Mouse (Mus musculus): ENCODE data around the gene 9630041A04Rik.

Gene 9630041A04Rik

GRCm38 (mm10) chr9:101861596-101862471, at the start of gene 9630041A04Rik:
TSS of gene 9630041A04Rik (plus strand) at chr9:101861841.
- in situ Hi-C loops (cut with MboI, MseI), result no loop called here

GRCm38 (mm10) chr9:101823896-101824295, 37.7 kb upstream of the 9630041A04Rik start:
- in situ Hi-C loops (cut with MboI, MseI), result no loop called here

- in situ Hi-C loops (cut with MboI, MseI), result no loop called here
These were observed 36.0 kb upstream of the 9630041A04Rik start for GRCm38 (mm10) chr9:101825626-101826025.

- in situ Hi-C loops (cut with MboI, MseI), result no loop called here
These were observed 28.0 kb upstream of the 9630041A04Rik start for GRCm38 (mm10) chr9:101833619-101834018.

- in situ Hi-C loops (cut with MboI, MseI), result no loop called here
These were observed 20.5 kb upstream of the 9630041A04Rik start for GRCm38 (mm10) chr9:101841101-101841500.

GRCm38 (mm10) chr9:101843893-101844292, 17.7 kb upstream of the 9630041A04Rik start:
- in situ Hi-C loops (cut with MboI, MseI), result no loop called here

- in situ Hi-C loops (cut with MboI, MseI), result no loop called here
These were observed 15.9 kb upstream of the 9630041A04Rik start for GRCm38 (mm10) chr9:101845691-101846090.

- in situ Hi-C loops (cut with MboI, MseI), result no loop called here
These were observed 932 bp downstream of the 9630041A04Rik start for GRCm38 (mm10) chr9:101862481-101863065.

GRCm38 (mm10) chr9:101863130-101863529, 1.5 kb downstream of the 9630041A04Rik start:
- in situ Hi-C loops (cut with MboI, MseI), result no loop called here

GRCm38 (mm10) chr9:101868593-101868992, 7.0 kb downstream of the 9630041A04Rik start:
- in situ Hi-C loops (cut with MboI, MseI), result no loop called here

GRCm38 (mm10) chr9:101870034-101870433, 8.4 kb downstream of the 9630041A04Rik start:
- in situ Hi-C loops (cut with MboI, MseI), result no loop called here

GRCm38 (mm10) chr9:101875306-101875705, 13.7 kb downstream of the 9630041A04Rik start:
- in situ Hi-C loops (cut with MboI, MseI), result no loop called here

- in situ Hi-C loops (cut with MboI, MseI), result no loop called here
These were observed 15.7 kb downstream of the 9630041A04Rik start for GRCm38 (mm10) chr9:101877109-101877987.

- in situ Hi-C loops (cut with MboI, MseI), result no loop called here
These were observed 21.7 kb downstream of the 9630041A04Rik start for GRCm38 (mm10) chr9:101883295-101883694.

- in situ Hi-C loops (cut with MboI, MseI), result no loop called here
These were observed 36.2 kb downstream of the 9630041A04Rik start for GRCm38 (mm10) chr9:101897851-101898250.

GRCm38 (mm10) chr9:101903406-101903805, 41.8 kb downstream of the 9630041A04Rik start:
- in situ Hi-C loops (cut with MboI, MseI), result no loop called here

- in situ Hi-C loops (cut with MboI, MseI), result no loop called here
These were observed 46.2 kb downstream of the 9630041A04Rik start for GRCm38 (mm10) chr9:101907747-101908255.

- in situ Hi-C loops (cut with MboI, MseI), result no loop called here
These were observed 47.2 kb downstream of the 9630041A04Rik start for GRCm38 (mm10) chr9:101908849-101909248.

- in situ Hi-C loops (cut with MboI, MseI), result no loop called here
These were observed 47.9 kb downstream of the 9630041A04Rik start for GRCm38 (mm10) chr9:101909491-101909890.

GRCm38 (mm10) chr9:101911176-101911866, 49.7 kb downstream of the 9630041A04Rik start:
- in situ Hi-C loops (cut with MboI, MseI), result no loop called here

GRCm38 (mm10) chr9:101915082-101915481, 53.4 kb downstream of the 9630041A04Rik start:
- in situ Hi-C loops (cut with MboI, MseI), result no loop called here
